Mouse (Mus musculus): ENCODE results near the gene Homer1. TPM values are rescaled to one million over a fixed set of nuclear protein-coding genes. Genes with fewer than 3 reads are reported as not detected.

Homer1 gene
- polyA plus RNA-seq (2015; fragmentation: Nextera tagmentation; extraction: Ambion mirVana), result 9.6 and 10.0 TPM in 2 replicates

DNA sequence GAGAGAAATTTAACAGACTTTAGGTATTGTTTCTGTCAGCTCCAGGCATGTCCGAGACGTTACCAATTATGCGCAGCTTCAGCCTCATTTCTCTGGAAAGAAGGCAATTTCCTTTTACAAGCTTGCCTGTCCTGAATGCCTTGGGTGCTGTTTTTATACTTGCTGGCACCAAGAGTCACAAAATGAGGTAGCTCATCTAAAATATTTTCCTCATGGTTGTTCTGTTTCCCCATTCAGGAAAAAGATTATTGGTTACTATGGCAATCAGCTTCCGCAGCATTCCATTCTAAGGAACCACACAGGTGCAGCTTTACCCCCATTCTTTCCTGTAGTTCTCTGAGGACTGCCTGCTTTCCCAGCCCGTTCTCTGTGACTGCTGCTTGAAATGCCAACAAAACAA lies at the start of gene Homer1:
Gene Homer1, plus strand, starts transcription at position 320 of the 400 bp plus-strand sequence.
- no peak within 1 kb of the TSS for H3K27ac ChIP-seq
- no peak within 1 kb of the TSS for H3K9ac ChIP-seq (replicated peaks)
- no peak within 1 kb of the TSS for H3K4me2 ChIP-seq (replicated peaks)
- no peak for ATAC-seq
- WGBS, result 75% methylated on average over 5 of the region's 5 CpGs
- peaks cover 6% of the 10 kb centered on the region for H3K4me1 ChIP-seq (replicated peaks)
- H3K36me3 ChIP-seq, result no peaks in the 10 kb centered on the region
- no peaks in the 10 kb centered on the region for H3K9me3 ChIP-seq
- H3K4me3 ChIP-seq (replicated peaks), result no peak within 1 kb of the TSS
- H3K27me3 ChIP-seq, result no peaks in the 10 kb centered on the region

- Histone ChIP-seq H3K9me3 (no peaks in the 10 kb centered on the region), H3K4me3 (replicated peaks) (no peak overlapping the region)
- WGBS, result 85% methylated on average over 6 of the region's 6 CpGs
These were observed 47.7 kb upstream of the Homer1 start for GRCm38 (mm10) chr13:93251732-93252131.

DNA sequence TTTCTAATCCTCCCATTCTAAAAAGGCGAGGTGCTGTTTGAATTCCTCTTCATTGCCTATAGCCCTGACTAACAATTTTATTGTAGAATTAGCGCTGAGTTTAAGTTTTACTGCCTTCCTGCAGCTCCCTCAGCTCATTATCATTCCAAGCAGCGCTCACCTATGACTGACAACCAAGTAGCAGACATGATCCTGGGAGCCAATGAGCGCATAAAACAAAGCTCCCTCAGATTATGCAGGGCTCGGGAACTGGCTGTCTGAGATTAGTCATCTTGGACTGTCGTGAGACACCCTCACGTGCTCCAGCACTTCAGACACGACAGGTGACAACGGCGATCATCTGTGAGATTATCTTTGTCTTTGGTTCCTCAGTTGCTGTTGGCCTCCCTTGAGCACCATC lies 47.3 kb upstream of the Homer1 start:
- Histone ChIP-seq H3K4me1 (replicated peaks) (0 out of 2 replicates have a peak, but pooled peaks cover 3% of the 10 kb centered on the region), H3K36me3 (no peaks in the 10 kb centered on the region), H3K4me3 (replicated peaks) (no peak overlapping the region), H3K4me2 (replicated peaks) (no peak overlapping the region), H3K9me3 (no peaks in the 10 kb centered on the region), H3K9ac (replicated peaks) (no peak overlapping the region), H3K27ac (no peak overlapping the region), H3K27me3 (no peaks in the 10 kb centered on the region)
- ATAC-seq, result 0 out of 2 replicates have a peak, but pooled peaks have one; percentile 27
- 68% methylated on average over 10 of the region's 10 CpGs for WGBS

More at GRCm38 (mm10) chr13:93251732-93252131, 47.7 kb upstream of the Homer1 start:
- no peak overlapping the region for H3K4me2 ChIP-seq (replicated peaks)
- 0 out of 2 replicates have a peak, but pooled peaks cover 3% of the 10 kb centered on the region for H3K4me1 ChIP-seq (replicated peaks)
- H3K9ac ChIP-seq (replicated peaks), result no peak overlapping the region
- H3K27ac ChIP-seq, result no peak overlapping the region
- ATAC-seq, result no peak
- H3K27me3 ChIP-seq, result no peaks in the 10 kb centered on the region
- H3K36me3 ChIP-seq, result no peaks in the 10 kb centered on the region

- Histone ChIP-seq H3K27me3 (no peaks in the 10 kb centered on the region), H3K4me1 (replicated peaks) (0 out of 2 replicates have a peak, but pooled peaks cover 3% of the 10 kb centered on the region), H3K9me3 (no peaks in the 10 kb centered on the region), H3K27ac (no peak overlapping the region), H3K36me3 (no peaks in the 10 kb centered on the region), H3K9ac (replicated peaks) (no peak overlapping the region), H3K4me2 (replicated peaks) (no peak overlapping the region), H3K4me3 (replicated peaks) (no peak overlapping the region)
- ATAC-seq, result 0 out of 2 replicates have a peak, but pooled peaks have one; percentile 34
- 78% methylated on average over 5 of the region's 5 CpGs for WGBS
These were observed 46.5 kb upstream of the Homer1 start for GRCm38 (mm10) chr13:93252941-93253340.

GRCm38 (mm10) chr13:93267151-93267550 lies 32.3 kb upstream of the Homer1 start:
- Histone ChIP-seq H3K27me3 (no peaks in the 10 kb centered on the region), H3K9me3 (no peaks in the 10 kb centered on the region), H3K9ac (replicated peaks) (no peak overlapping the region), H3K4me3 (replicated peaks) (no peak overlapping the region), H3K27ac (no peak overlapping the region), H3K36me3 (no peaks in the 10 kb centered on the region), H3K4me1 (replicated peaks) (no peaks in the 10 kb centered on the region), H3K4me2 (replicated peaks) (no peak overlapping the region)
- WGBS, result 94% methylated on average over 2 of the region's 2 CpGs
- no peak for ATAC-seq

- WGBS, result 93% methylated on average over 5 of the region's 5 CpGs
- Histone ChIP-seq H3K36me3 (no peaks in the 10 kb centered on the region), H3K4me3 (replicated peaks) (no peak overlapping the region), H3K4me2 (replicated peaks) (no peak overlapping the region), H3K27ac (no peak overlapping the region), H3K27me3 (no peaks in the 10 kb centered on the region), H3K4me1 (replicated peaks) (peaks cover 14% of the 10 kb centered on the region), H3K9me3 (no peaks in the 10 kb centered on the region), H3K9ac (replicated peaks) (no peak overlapping the region)
- no peak for ATAC-seq
These were observed 1.1 kb downstream of the Homer1 start for GRCm38 (mm10) chr13:93300581-93300980.

GRCm38 (mm10) chr13:93301060-93301459 lies 1.6 kb downstream of the Homer1 start:
- H3K36me3 ChIP-seq, result no peaks in the 10 kb centered on the region
- H3K27me3 ChIP-seq, result no peaks in the 10 kb centered on the region
- peaks cover 19% of the 10 kb centered on the region for H3K4me1 ChIP-seq (replicated peaks)
- H3K4me2 ChIP-seq (replicated peaks), result no peak overlapping the region
- no peaks in the 10 kb centered on the region for H3K9me3 ChIP-seq
- no peak overlapping the region for H3K27ac ChIP-seq
- 90% methylated on average over 2 of the region's 2 CpGs for WGBS
- H3K4me3 ChIP-seq (replicated peaks), result no peak overlapping the region
- no peak overlapping the region for H3K9ac ChIP-seq (replicated peaks)
- no peak for ATAC-seq

GRCm38 (mm10) chr13:93302846-93303562 lies 3.6 kb downstream of the Homer1 start:
- ATAC-seq, result peak; percentile 81

GRCm38 (mm10) chr13:93303563-93304250 lies 4.3 kb downstream of the Homer1 start:
- WGBS, result under 1% methylated on average over 90 of the region's 90 CpGs
- Histone ChIP-seq H3K36me3 (no peaks in the 10 kb centered on the region), H3K9me3 (no peaks in the 10 kb centered on the region), H3K27ac (peak overlapping the region; percentile 98), H3K4me3 (replicated peaks) (peak overlapping the region; percentile 83), H3K9ac (replicated peaks) (peak overlapping the region; percentile 88), H3K27me3 (no peaks in the 10 kb centered on the region), H3K4me2 (replicated peaks) (peak overlapping the region; percentile 74), H3K4me1 (replicated peaks) (peaks cover 44% of the 10 kb centered on the region)
- ATAC-seq, result peak; percentile 98

More at GRCm38 (mm10) chr13:93302846-93303562, 3.6 kb downstream of the Homer1 start:
- Histone ChIP-seq H3K27me3 (no peaks in the 10 kb centered on the region), H3K4me2 (replicated peaks) (peak overlapping the region; percentile 74), H3K4me3 (replicated peaks) (peak overlapping the region; percentile 83), H3K4me1 (replicated peaks) (peaks cover 37% of the 10 kb centered on the region), H3K27ac (peak overlapping the region; percentile 98), H3K9ac (replicated peaks) (peak overlapping the region; percentile 88), H3K9me3 (no peaks in the 10 kb centered on the region), H3K36me3 (no peaks in the 10 kb centered on the region)
- 14% methylated on average over 19 of the region's 19 CpGs for WGBS

GRCm38 (mm10) chr13:93304251-93305001 lies 5.0 kb downstream of the Homer1 start:
- Histone ChIP-seq H3K4me2 (replicated peaks) (peak overlapping the region; percentile 74), H3K27me3 (no peaks in the 10 kb centered on the region), H3K9ac (replicated peaks) (peak overlapping the region; percentile 88), H3K27ac (peak overlapping the region; percentile 98), H3K4me1 (replicated peaks) (peaks cover 49% of the 10 kb centered on the region), H3K9me3 (no peaks in the 10 kb centered on the region), H3K36me3 (no peaks in the 10 kb centered on the region), H3K4me3 (replicated peaks) (peak overlapping the region; percentile 83)
- under 1% methylated on average over 55 of the region's 64 CpGs for WGBS
- peak; percentile 28; the same call in 1 of the 2 replicates for ATAC-seq

DNA sequence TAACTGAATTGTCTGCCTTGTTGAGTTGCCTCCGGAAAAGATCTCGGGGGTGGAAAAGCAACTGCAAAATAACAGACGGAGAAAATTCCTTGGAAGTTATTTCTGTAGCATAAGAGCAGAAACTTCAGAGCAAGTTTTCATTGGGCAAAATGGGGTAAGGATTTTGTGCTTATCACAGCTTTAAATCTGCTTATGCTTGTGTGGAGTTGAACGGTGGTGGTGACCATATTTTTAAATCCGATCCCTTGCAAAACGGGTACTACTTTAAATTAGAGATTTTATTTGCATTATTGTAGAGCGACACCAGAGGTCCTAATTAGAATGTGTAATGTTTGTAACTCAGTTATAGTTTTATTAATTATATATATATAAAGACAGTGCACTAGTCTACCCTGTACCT lies 5.7 kb downstream of the Homer1 start:
- WGBS, result 10% methylated on average over 7 of the region's 7 CpGs
- peak overlapping the region; percentile 83 for H3K4me3 ChIP-seq (replicated peaks)
- peaks cover 49% of the 10 kb centered on the region for H3K4me1 ChIP-seq (replicated peaks)
- peak overlapping the region; percentile 88 for H3K9ac ChIP-seq (replicated peaks)
- H3K27me3 ChIP-seq, result no peaks in the 10 kb centered on the region
- peak overlapping the region; percentile 74 for H3K4me2 ChIP-seq (replicated peaks)
- H3K27ac ChIP-seq, result no peak overlapping the region
- no peaks in the 10 kb centered on the region for H3K36me3 ChIP-seq
- no peak for ATAC-seq
- no peaks in the 10 kb centered on the region for H3K9me3 ChIP-seq

All from midbrain, embryonic 13.5 days (tissue).